Mouse (Mus musculus) c-Kit-positive CD71-positive TER-119-positive erythroid progenitor cells, embryonic 14.5 days (primary cell): ENCODE data around the gene Coa4.
A peak's percentile ranks its signal among the peaks of the same experiment; 100 is the strongest.

Experiments
- DNase-seq: peaks from one replicate; pipeline ENCODE4 v3.0.0-alpha.2; 2013; ENCODE audit warnings: low spot score

Coa4 gene

GRCm38 (mm10) chr7:100504740-100505487 is 32.0 kb upstream of the Coa4 start:
- DNase-seq: no peak

- DNase-seq: no peak
Observed at GRCm38 (mm10) chr7:100506494-100506893, 30.4 kb upstream of the Coa4 start.

- no peak for DNase-seq
Observed at GRCm38 (mm10) chr7:100508670-100509069, 28.2 kb upstream of the Coa4 start.

- no peak for DNase-seq
Observed at GRCm38 (mm10) chr7:100511602-100512001, 25.3 kb upstream of the Coa4 start.

- no peak for DNase-seq
Observed at GRCm38 (mm10) chr7:100514573-100514972, 22.3 kb upstream of the Coa4 start, which contains the start of gene Dnajb13. TSS of gene Dnajb13 (minus strand) at chr7:100514960.

GRCm38 (mm10) chr7:100520204-100520603 is 16.7 kb upstream of the Coa4 start:
- no peak for DNase-seq

GRCm38 (mm10) chr7:100520663-100521285 is 16.1 kb upstream of the Coa4 start:
- peak; percentile 81 for DNase-seq

GRCm38 (mm10) chr7:100522222-100522621 is 14.6 kb upstream of the Coa4 start:
- no peak for DNase-seq

GRCm38 (mm10) chr7:100524669-100525068 is 12.2 kb upstream of the Coa4 start:
- DNase-seq: no peak

- DNase-seq: no peak
Observed at GRCm38 (mm10) chr7:100530766-100531165, 6.1 kb upstream of the Coa4 start.

- no peak for DNase-seq
Observed at GRCm38 (mm10) chr7:100533503-100533902, 3.4 kb upstream of the Coa4 start.

- no peak for DNase-seq
Observed at GRCm38 (mm10) chr7:100534216-100534615, 2.7 kb upstream of the Coa4 start.

- DNase-seq: no peak
Observed at GRCm38 (mm10) chr7:100535831-100536230, 1.0 kb upstream of the Coa4 start.

- DNase-seq: no peak
Observed at GRCm38 (mm10) chr7:100537519-100537902, 640 bp downstream of the Coa4 start.

GRCm38 (mm10) chr7:100539516-100539915 is 2.6 kb downstream of the Coa4 start:
- no peak for DNase-seq

GRCm38 (mm10) chr7:100544437-100544836 is 7.6 kb downstream of the Coa4 start:
- no peak for DNase-seq

- no peak for DNase-seq
Observed at GRCm38 (mm10) chr7:100547631-100548030, 10.8 kb downstream of the Coa4 start.

GRCm38 (mm10) chr7:100549796-100550195 is 12.9 kb downstream of the Coa4 start:
- DNase-seq: no peak

GRCm38 (mm10) chr7:100550338-100551007 is 13.6 kb downstream of the Coa4 start:
- DNase-seq: no peak

- DNase-seq: no peak
Observed at GRCm38 (mm10) chr7:100554939-100555338, 18.1 kb downstream of the Coa4 start.

- DNase-seq: no peak
Observed at GRCm38 (mm10) chr7:100555431-100555951, 18.6 kb downstream of the Coa4 start.

GRCm38 (mm10) chr7:100557241-100557640 is 20.4 kb downstream of the Coa4 start:
- DNase-seq: no peak

- peak; percentile 54 for DNase-seq
Observed at GRCm38 (mm10) chr7:100559331-100559730, 22.5 kb downstream of the Coa4 start.
